Mouse (Mus musculus) cerebellum, postnatal 36 days (tissue): ENCODE measurements at regions not wholly inside any gene's neighbourhood (a gene's known extent, or its start where the extent isn't known, plus 50 kb on each side); places are given as distances from the start of the nearest gene placed in this dataset.

ENCODE experiments used
- DNase-seq, 2 experiments: peaks; one replicate each; pipeline ENCODE4 v3.0.0; 2021 to 2022; ENCODE audit warnings: mixed read lengths in 2 of 2

GRCm38 (mm10) chr11:19475068-19475786 lies 448.9 kb upstream of the Spred2 start:
- DNase-seq: no peak

DNA sequence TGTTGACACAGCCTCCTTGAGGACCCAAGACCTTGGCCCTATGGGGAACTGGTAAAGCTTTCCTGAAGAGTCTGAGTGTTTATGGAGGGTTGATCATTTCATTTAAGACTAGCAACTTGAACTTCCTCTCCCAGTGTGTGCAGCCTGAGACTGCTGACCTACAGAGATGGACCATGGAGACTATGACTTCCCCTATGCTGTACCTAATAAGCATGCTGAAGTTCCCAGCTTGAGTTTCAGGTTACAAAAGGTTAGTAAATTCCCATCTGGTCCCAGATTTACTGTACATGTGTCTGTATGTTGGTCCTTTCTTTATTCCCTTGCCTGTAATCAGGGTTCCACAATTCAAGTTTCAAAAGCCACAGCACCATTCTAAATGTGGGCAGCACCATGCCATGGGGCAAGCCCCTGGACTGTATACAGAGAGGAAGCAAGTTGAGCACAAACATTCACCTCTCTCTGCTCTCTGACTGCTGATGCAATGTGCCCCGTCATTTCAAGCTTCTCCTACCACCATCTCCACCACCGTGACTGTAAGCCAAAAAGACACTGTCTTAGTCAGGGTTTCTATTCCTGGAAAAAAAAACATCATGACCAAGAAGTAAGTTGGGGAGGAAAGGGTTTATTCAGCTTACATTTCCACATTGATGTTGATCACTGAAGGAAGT lies 431.0 kb upstream of the Spred2 start:
- no peak for DNase-seq

GRCm38 (mm10) chr11:19521721-19522120 lies 402.5 kb upstream of the Spred2 start:
- DNase-seq: peak in 1 of 2 experiments; percentile 23

- no peak for DNase-seq
Measured at GRCm38 (mm10) chr11:19523853-19524487, 400.2 kb upstream of the Spred2 start.

DNA sequence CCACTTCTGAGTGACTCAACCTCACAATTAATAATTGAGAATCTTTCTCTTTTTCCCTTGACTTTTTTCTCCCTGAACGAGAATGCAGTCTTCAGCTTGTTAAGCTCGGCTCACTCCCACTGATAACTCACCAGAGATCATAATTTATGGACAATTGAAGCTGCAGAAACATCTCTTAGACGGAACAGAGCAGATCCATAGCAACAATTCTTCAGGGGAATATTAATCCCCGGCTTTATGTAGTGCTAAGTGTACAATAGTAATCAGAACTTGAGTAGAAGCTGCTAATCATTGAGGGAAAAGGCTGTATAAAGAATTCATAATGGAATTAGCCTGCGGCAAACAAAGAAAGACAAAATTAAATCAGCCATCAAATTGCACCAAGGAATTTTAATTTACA lies 395.0 kb upstream of the Spred2 start:
- no peak for DNase-seq

- no peak for DNase-seq
Measured at GRCm38 (mm10) chr11:19530652-19531051, 393.5 kb upstream of the Spred2 start.

- DNase-seq: no peak
Measured at GRCm38 (mm10) chr11:19531255-19532003, 392.7 kb upstream of the Spred2 start.

GRCm38 (mm10) chr11:19532867-19533266 lies 391.3 kb upstream of the Spred2 start:
- no peak for DNase-seq

DNA sequence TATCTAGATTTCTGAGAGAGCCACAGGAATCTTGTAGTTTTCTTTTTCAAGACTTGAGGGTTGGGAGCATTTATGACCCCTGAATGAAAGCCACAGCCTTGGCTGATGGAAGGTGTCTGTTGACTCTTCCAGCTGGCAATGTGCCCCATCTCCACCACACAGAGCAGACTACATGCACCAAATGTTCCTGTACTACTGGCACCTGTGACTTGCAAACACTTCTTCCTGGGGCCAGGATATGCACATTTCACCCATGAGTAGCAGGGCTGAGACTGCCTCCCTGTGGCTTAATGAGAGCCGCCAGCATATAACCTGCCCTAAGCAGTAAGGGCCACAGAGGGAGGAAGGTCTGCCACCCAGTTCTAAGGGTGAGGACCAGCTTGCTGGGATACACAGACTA lies 390.5 kb upstream of the Spred2 start:
- peak; percentile 23 to 40 for DNase-seq

DNA sequence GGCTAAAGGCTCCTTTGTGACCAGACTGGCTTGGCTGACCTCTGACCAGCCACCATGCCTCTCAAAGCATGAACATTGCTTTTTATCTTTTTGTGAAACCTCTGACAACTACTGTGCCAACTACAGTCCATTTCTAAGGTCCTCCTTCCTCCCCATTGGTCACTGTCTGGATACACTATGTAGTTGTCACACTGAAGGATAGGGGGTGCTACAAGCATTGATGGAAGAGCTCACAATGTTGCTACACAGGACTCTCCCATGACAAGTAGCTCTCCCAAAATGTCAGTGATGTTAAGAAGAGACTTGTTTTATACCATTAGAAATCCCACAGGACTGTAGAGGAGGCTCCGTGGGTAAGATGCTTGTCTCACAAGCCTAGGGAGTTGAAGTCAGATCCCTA lies 389.0 kb upstream of the Spred2 start:
- DNase-seq: no peak

GRCm38 (mm10) chr11:19546226-19546625 lies 377.9 kb upstream of the Spred2 start:
- no peak for DNase-seq

DNA sequence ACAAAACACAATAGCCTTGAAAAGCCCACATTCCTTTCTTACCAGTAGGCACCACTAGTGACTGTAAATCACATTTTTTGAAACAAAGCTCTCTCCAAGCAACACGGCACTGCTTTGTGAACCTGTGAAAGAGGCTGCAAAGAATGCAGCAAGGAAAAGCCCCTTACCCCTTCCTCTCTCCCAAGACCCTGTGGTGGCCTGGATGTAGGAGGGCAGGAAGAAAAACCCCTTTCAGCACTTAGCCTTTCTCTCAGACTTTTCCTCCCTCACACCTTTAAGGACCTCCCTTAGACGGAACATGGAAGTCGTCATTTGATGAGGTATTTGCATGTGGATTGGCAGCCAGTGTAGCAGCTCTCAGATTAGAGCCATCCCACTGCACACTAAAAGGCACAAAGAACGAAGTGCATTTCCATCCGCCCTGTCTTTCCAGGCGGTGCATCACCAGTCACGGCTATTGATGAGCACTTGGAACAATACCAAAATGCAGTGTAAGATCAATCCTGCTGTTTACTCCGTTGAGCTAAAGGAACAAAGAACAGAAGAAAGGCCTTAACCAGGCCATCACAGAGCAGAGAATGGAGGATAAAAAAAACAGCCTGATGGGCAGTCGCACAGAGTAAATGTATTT lies 369.7 kb upstream of the Spred2 start:
- DNase-seq: no peak

DNA sequence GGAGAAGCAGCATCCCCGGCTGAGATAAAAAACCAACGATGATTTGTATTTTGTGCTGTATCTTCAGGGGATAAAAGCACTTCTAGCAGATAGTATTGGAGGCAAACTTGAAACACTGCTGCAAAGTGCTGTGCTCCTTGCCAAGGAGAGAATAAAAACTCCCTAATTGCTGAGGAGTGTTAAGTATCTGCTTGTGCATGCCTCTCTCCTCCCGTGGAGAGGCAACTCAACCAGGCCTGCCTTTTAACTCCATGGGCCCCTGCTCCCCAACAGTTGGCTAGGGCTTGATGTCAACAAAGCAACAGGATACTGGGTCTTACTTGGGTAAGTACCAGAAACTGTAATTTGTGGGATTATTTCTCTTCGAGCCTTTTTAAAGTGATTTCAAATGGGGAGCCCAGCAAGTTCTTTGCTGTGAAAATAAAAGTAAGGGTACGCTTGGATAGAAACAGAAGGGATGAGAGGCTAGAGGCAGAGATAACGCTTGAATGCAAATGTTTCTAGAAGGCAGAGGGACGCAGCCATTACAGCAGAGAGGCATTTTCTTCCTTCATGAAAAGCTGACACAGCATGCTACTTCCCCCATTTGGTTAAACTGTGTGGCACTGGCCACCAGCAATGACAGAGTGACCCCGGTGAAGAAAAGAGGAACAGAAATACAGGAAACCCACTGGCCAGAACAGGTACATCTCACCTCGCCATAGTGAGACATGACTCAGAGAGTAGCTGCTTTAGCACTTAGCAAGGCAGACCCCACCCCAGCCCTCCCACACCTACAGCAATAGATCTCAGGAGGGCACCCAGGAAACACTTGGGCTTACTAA lies 369.0 kb upstream of the Spred2 start:
- no peak for DNase-seq

- peak; percentile 5 to 6 for DNase-seq
Measured at GRCm38 (mm10) chr11:19560452-19560851, 363.7 kb upstream of the Spred2 start.

- no peak for DNase-seq
Measured at GRCm38 (mm10) chr11:19562668-19563067, 361.5 kb upstream of the Spred2 start.

- DNase-seq: no peak
Measured at GRCm38 (mm10) chr11:19585228-19585627, 338.9 kb upstream of the Spred2 start.

DNA sequence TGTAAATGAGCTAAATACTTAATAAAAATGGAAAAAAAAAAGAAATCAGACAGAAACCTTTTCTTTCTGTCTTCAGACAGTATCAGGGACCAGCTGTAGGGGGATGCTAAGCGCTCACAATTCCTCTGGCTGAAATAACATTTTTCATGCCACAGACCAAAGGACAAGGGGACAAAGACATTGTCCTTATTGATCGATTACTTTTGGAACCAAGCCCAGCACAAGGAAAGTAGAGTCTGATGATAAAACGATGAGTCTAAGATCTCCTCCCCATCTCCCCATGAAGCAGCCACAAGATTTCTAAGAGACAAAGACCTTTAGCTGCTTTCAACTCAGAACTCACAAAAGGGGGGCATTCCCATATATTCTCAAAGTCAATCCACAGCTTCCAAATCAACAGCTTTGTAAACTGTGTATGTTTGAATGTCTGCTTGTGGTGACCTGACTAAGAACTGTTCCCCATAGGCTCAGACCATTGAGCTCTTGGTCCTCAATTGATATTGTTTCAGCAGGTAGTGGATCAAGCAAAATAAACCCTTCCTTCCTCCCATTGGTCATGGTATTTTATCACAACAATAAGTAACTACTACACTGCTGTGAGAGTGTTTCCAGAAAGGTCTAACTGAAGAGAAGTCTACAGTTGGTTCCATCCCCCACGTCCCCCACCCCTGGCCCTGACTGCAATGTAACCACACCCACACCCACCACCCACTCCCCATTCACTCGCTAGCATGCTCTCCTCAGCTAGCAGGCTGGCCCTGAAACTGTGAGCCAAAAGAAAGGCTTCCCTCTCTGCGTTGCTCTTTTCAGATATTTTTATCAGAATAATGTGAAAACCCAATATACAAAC lies 331.4 kb upstream of the Spred2 start:
- DNase-seq: no peak

- no peak for DNase-seq
Measured at GRCm38 (mm10) chr11:19595107-19595506, 329.1 kb upstream of the Spred2 start.

DNA sequence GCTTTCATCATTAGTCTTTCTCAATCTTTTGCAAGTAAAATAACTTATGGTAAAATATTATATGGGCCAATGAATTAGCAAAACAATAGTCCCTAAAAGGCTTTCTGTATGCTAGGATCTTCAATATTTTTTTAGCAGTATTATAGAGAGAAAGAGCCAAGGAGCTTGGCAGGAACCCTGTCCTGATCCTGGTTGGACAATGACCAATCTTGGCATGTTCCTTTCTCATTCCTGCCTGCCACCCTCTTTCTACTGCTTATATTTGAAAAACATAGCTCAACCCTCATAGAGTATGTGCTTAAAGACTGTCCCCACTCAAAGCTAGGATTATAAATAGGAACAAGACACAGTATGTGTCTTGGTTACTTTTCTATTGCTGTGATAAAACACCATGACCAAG lies 327.8 kb upstream of the Spred2 start:
- DNase-seq: no peak

DNA sequence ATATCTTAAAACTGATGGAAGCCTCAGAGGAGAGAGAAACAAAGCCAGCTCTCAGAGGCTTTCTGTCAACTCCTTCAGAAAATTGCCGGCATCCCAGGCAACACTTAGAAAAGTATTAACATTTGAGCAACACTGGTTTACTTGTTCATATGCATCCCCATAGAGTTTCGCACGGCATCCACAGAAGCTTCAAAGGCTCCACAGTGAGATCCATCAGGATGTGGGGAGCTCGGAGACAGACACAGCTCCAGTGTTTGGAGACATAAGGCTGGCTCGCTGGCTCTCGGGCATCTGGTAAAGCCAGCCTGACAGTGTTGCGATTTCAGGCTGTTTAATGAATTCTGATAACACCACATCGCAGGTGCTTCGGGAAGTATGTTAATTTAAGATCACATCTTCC lies 324.7 kb upstream of the Spred2 start:
- DNase-seq: no peak
